Comparison of ENCODE assay signal across 8 mouse cellular contexts in the genomic region with DNA sequence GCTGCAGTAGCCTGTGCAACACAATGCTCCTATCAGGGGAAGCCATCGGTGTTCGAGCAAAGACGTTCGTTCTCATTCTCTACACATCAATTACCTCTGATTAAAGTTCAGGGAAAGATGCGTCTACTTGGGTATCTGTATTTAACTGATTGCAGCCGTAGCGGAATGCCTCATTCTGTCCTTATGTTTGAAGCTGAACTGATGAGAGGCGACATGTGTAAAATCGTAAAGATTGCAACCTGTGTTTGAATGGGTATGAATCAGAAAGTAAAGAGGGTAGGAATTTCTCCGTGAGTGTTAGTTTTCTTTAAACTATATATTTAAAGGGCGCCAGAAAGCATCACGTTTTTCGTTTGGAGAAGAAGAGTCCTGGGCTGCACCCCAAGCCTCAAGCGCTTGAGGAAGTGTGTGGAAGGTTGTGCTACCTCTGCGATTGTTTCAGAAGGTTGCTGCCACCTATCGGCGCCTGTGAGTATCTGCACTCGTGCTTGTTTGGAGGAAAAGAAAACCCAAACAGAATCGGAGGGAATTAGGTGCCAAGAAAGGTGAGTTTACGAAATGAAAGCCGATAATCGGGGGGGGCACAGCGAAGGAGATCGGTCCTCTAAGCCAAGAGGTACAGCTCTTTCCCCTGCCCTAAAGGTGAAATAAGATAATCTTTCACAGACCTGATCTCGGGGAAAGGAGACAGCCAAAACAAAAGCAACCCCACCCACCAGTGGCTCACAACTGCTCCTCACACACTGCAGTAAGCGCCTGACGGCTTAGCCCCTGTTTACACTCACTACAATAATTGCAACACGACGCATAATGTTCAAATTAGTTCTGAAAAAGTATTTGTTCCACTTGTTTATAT.
DNase-seq lines count a peak whose midpoint lies in the region; ATAC-seq and TF ChIP-seq lines count a peak whose summit lies in the region.

No protein-coding gene starts in this region.

- DNase-seq in ES-CJ7 (ENCODE audit: low read depth, low spot score), result peak; percentile 73
- DNase-seq in forebrain, embryonic 10.5 days (ENCODE audit: extremely low spot score, low spot score), result peak; percentile 66
- DNase-seq in heart, postnatal 36 days, result peak; percentile 30 to 70
- peak; percentile 39 for DNase-seq in layer of hippocampus, adult 11-12 months (ENCODE audit: low spot score)
- peak; percentile 62 for DNase-seq in liver, postnatal 0 days
- peak; percentile 6 to 9 for DNase-seq in thymus, adult 18-20 months

- intact Hi-C loops in heart, postnatal 36 days (cut with DNase I), result loop anchor here (2.0 to 5.0 kb wide), 2 partner anchors 41 to 458 kb away; no protein-coding TSS in a partner anchor

- no peak for TF ChIP-seq EP300 in liver, postnatal 0 days (IDR thresholded peaks at IDR 0.05; ENCODE audit: low read depth)

- H3K4me3 ChIP-seq in brown adipose tissue, adult 24 weeks (ENCODE audit: insufficient read depth, low read depth, low read length), result peak overlapping the region; percentile 49
- peak overlapping the region; percentile 51 for H3K4me3 ChIP-seq in forebrain, embryonic 10.5 days
- H3K4me3 ChIP-seq in liver, postnatal 0 days (ENCODE audit: low read depth, low read length), result peak overlapping the region; percentile 46
- H3K4me3 ChIP-seq in neural tube, embryonic 14.5 days (ENCODE audit: low read depth, low read length), result peak overlapping the region; percentile 27

- H3K36me3 ChIP-seq in forebrain, embryonic 10.5 days (replicated peaks), result no peaks in the 10 kb centered on the region
- no peaks in the 10 kb centered on the region for H3K36me3 ChIP-seq in liver, postnatal 0 days (replicated peaks; ENCODE audit: insufficient read depth, low read length)
- no peaks in the 10 kb centered on the region for H3K36me3 ChIP-seq in neural tube, embryonic 14.5 days (ENCODE audit: control insufficient read depth, insufficient read depth, low read length)

- no peaks in the 10 kb centered on the region for H3K4me1 ChIP-seq in brown adipose tissue, adult 24 weeks (ENCODE audit: control insufficient read depth, insufficient read depth, insufficient read length, low read length)
- H3K4me1 ChIP-seq in forebrain, embryonic 10.5 days, result 0 out of 2 replicates have a peak, but pooled peaks cover 4% of the 10 kb centered on the region
- H3K4me1 ChIP-seq in liver, postnatal 0 days (ENCODE audit: insufficient read depth), result no peaks in the 10 kb centered on the region
- H3K4me1 ChIP-seq in neural tube, embryonic 14.5 days (ENCODE audit: control insufficient read depth, insufficient read depth, low read length), result no peaks in the 10 kb centered on the region

- TF ChIP-seq CTCF in liver, postnatal 0 days (IDR thresholded peaks at IDR 0.05; ENCODE audit: low read depth), result peak; percentile 74

- ATAC-seq in liver, postnatal 0 days, result no peak
- peak; percentile 91 for ATAC-seq in neural tube, embryonic 14.5 days (ENCODE audit: low read depth)

- no peaks in the 10 kb centered on the region for H3K9me3 ChIP-seq in forebrain, embryonic 10.5 days
- no peaks in the 10 kb centered on the region for H3K9me3 ChIP-seq in liver, postnatal 0 days (ENCODE audit: low read length)
- H3K9me3 ChIP-seq in neural tube, embryonic 14.5 days (ENCODE audit: control insufficient read depth, low read length), result no peaks in the 10 kb centered on the region

- H3K27me3 ChIP-seq in forebrain, embryonic 10.5 days (ENCODE audit: poor library complexity, severe bottlenecking), result peaks cover 14% of the 10 kb centered on the region
- H3K27me3 ChIP-seq in liver, postnatal 0 days (ENCODE audit: insufficient read depth, low read length), result no peaks in the 10 kb centered on the region
- H3K27me3 ChIP-seq in neural tube, embryonic 14.5 days (ENCODE audit: control insufficient read depth, insufficient read depth, low read length), result no peaks in the 10 kb centered on the region

- H3K4me2 ChIP-seq in liver, postnatal 0 days (ENCODE audit: low read depth, low read length), result peak overlapping the region; percentile 75
- H3K4me2 ChIP-seq in neural tube, embryonic 14.5 days (ENCODE audit: low read depth, low read length), result peak overlapping the region; percentile 40; the same call in 1 of the 2 replicates

- no peak overlapping the region for H3K27ac ChIP-seq in brown adipose tissue, adult 24 weeks (replicated peaks; ENCODE audit: low read depth, low read length)
- 0 out of 2 replicates have a peak overlapping the region, but pooled peaks have one; percentile 51 for H3K27ac ChIP-seq in forebrain, embryonic 10.5 days
- H3K27ac ChIP-seq in liver, postnatal 0 days (ENCODE audit: low read depth), result no peak overlapping the region
- H3K27ac ChIP-seq in neural tube, embryonic 14.5 days (ENCODE audit: low read depth, low read length), result no peak overlapping the region

- 0 out of 2 replicates have a peak overlapping the region, but pooled peaks have one; percentile 32 for H3K9ac ChIP-seq in liver, postnatal 0 days (replicated peaks)
- 0 out of 2 replicates have a peak overlapping the region, but pooled peaks have one; percentile 25 for H3K9ac ChIP-seq in neural tube, embryonic 14.5 days (replicated peaks; ENCODE audit: low read depth, low read length)

- 36% methylated on average over 29 of the region's 29 CpGs for WGBS in forebrain, embryonic 10.5 days
- 29% methylated on average over 29 of the region's 29 CpGs for WGBS in liver, postnatal 0 days (ENCODE audit: insufficient replicate concordance)
- 33% methylated on average over 29 of the region's 29 CpGs for WGBS in neural tube, embryonic 14.5 days

Comparison
In these comparisons a context has a peak if more than half of its experiments do, and no peak if none do; other contexts are left out.
1. DNase-seq: peak in every context shown above with its lines; median percentile 73 in ES-CJ7; 66 in forebrain, embryonic 10.5 days; 62 in liver, postnatal 0 days; 50 in heart, postnatal 36 days; 39 in layer of hippocampus, adult 11-12 months; 8 in thymus, adult 18-20 months.